Mouse (Mus musculus) layer of hippocampus, adult 18-20 months (tissue): ENCODE results near the gene Olfr1229. TPM values are rescaled to one million over a fixed set of nuclear protein-coding genes. Genes with fewer than 3 reads are reported as not detected.

Experiments used
- DNase-seq, 2 experiments: peaks; one replicate each; pipeline ENCODE4 v3.0.0; 2022; ENCODE audit warnings: low spot score in 2 of 2
- long read RNA-seq: library from polyadenylated mRNA; stranded (forward); transcript quantifications from one replicate; pipeline ENCODE4 v2.0.0, GENCODE M21; 2021
- total RNA-seq, 2 experiments: library from RNA; stranded (reverse); gene quantifications; 2 replicates each; pipeline ENCODE4 v1.2.3; 2021

The Olfr1229 gene
- total RNA-seq, result not detected
- long read RNA-seq, result 0 reads

- DNase-seq, result no peak
Observed at GRCm38 (mm10) chr2:89287914-89288313, at the start of gene Olfr1229. Gene Olfr1229 (minus strand): TSS chr2:89288014.

DNA sequence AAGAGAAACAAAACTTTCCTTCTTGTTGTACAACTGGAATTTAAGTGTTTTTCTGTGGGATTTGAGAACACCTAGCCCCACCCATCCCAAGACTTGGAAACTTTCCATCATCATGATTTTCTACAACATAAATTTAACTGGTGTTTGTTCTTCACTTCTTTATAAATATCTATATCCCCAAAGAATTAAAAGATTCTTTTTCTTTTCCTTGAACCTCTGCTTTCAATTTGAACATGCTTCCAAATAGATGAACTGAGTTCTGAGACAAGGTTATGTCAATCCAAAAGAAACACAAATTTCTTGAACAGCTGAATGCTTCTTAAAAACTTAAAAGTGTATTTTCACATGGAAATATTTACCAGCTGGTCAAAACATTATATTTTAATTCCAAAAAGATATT is 41.8 kb upstream of the Olfr1229 start, which contains the start of gene Olfr1232:
Gene Olfr1232, minus strand, starts transcription at position 101 of the 400 bp plus-strand sequence.
- no peak for DNase-seq

GRCm38 (mm10) chr2:89306974-89307373 is 19.2 kb upstream of the Olfr1229 start, which contains the start of gene Olfr1231:
Gene Olfr1231 (minus strand): TSS chr2:89307074.
- no peak for DNase-seq

GRCm38 (mm10) chr2:89297168-89297567 is 9.4 kb upstream of the Olfr1229 start, which contains the start of gene Olfr1230:
Gene Olfr1230 (minus strand): TSS chr2:89297268.
- DNase-seq, result no peak

DNA sequence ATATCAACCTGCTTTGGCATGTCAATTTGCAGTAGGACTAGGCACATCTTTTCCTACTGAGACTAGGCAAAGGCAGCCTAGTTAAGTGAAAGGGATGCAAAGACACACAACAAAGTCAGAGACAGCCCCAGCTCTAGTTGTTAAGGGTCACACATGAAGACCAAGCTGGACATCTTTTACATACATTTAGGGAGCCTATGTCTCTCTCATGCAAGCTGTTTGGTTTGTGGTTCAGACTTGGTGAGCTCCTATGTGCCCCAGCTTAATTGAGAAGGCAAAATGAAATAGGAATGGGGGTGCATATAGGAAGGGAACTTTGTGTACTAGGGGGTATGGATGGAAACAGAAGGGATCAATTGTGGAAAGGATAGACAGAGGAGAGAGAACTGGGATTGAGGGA is 33.9 kb downstream of the Olfr1229 start, which contains the start of gene Olfr1228:
Gene Olfr1228, minus strand, starts transcription at position 101 of the 400 bp plus-strand sequence.
- DNase-seq, result no peak

Other genes starting within 250 kb of the Olfr1229 start
- not detected for gene Olfr1218, start 226.8 kb downstream of the Olfr1229 start, total RNA-seq
- gene Olfr1219, start 204.5 kb downstream of the Olfr1229 start, total RNA-seq, result not detected
- gene Olfr1220, start 181.2 kb downstream of the Olfr1229 start, total RNA-seq, result not detected
- gene Olfr1221, start 170.7 kb downstream of the Olfr1229 start, total RNA-seq, result not detected
- not detected for gene Olfr1222, start 155.0 kb downstream of the Olfr1229 start, total RNA-seq
- gene Olfr1223, start 136.5 kb downstream of the Olfr1229 start, total RNA-seq, result not detected
- gene Olfr1224-ps1, start 123.9 kb downstream of the Olfr1229 start, total RNA-seq, result not detected
- gene Olfr1225, start 113.3 kb downstream of the Olfr1229 start, total RNA-seq, result not detected
- not detected for gene Olfr1226, start 88.0 kb downstream of the Olfr1229 start, total RNA-seq
- not detected for gene Olfr1228, start 34.0 kb downstream of the Olfr1229 start, total RNA-seq
- gene Olfr1230, start 9.3 kb upstream of the Olfr1229 start, total RNA-seq, result not detected
- gene Olfr1231, start 19.1 kb upstream of the Olfr1229 start, total RNA-seq, result not detected
- gene Olfr1232, start 41.7 kb upstream of the Olfr1229 start, total RNA-seq, result not detected
- gene Olfr1233, start 54.4 kb upstream of the Olfr1229 start, total RNA-seq, result not detected
- not detected for gene Olfr1234, start 76.9 kb upstream of the Olfr1229 start, total RNA-seq
- not detected for gene Olfr1238, start 121.7 kb upstream of the Olfr1229 start, total RNA-seq
- not detected for gene Olfr1239, start 132.4 kb upstream of the Olfr1229 start, total RNA-seq
- gene Olfr1240, start 155.0 kb upstream of the Olfr1229 start, total RNA-seq, result not detected
- not detected for gene Olfr1241, start 199.1 kb upstream of the Olfr1229 start, total RNA-seq
- not detected for gene Olfr1242, start 210.3 kb upstream of the Olfr1229 start, total RNA-seq
- gene Olfr1243, start 243.5 kb upstream of the Olfr1229 start, total RNA-seq, result not detected